Mouse (Mus musculus) E14TG2a.4 (cell line): ENCODE measurements around the gene Galnt18.

Experiments used
- CTCF ChIP-seq: conservative IDR thresholded peaks from 2 replicates; pipeline ENCODE4 v1.5.1; 2014; ENCODE audit warnings: low read length
- NANOG ChIP-seq: IDR thresholded peaks from 2 replicates; pipeline ENCODE4 v1.6.1; 2014; ENCODE audit warnings: borderline replicate concordance, low read length, mixed read lengths

- TF ChIP-seq CTCF (no peak), NANOG (no peak)
Observed at GRCm38 (mm10) chr7:111718900-111719299, 60.9 kb downstream of the Galnt18 start.
